Mouse (Mus musculus): Measurements from ENCODE around the gene Arpc2.

- TF ChIP-seq POLR2A (IDR thresholded peaks at IDR 0.05; ENCODE audit: insufficient read length, low read depth), result no peak
- no peak for TF ChIP-seq CEBPB (IDR thresholded peaks at IDR 0.05; ENCODE audit: insufficient read depth, poor library complexity, severe bottlenecking)
- no peak for TF ChIP-seq REST (IDR thresholded peaks at IDR 0.05; ENCODE audit: insufficient read depth, insufficient read length)
- no peak for TF ChIP-seq POLR2AphosphoS2 (IDR thresholded peaks at IDR 0.05; ENCODE audit: insufficient read length, low read depth)
- no peak for TF ChIP-seq E2F4 (IDR thresholded peaks at IDR 0.05; ENCODE audit: insufficient read depth)
- TF ChIP-seq USF1 (IDR thresholded peaks at IDR 0.05; ENCODE audit: low read depth), result no peak
- TF ChIP-seq MAX (IDR thresholded peaks at IDR 0.05; ENCODE audit: low read depth), result no peak
Observed at GRCm38 (mm10) chr1:74199046-74199445, 36.8 kb upstream of the Arpc2 start.

Measured in myocyte (in vitro differentiated cells).